Mouse (Mus musculus) v-Abl transformed pro-B cells (cell line): ENCODE data around the gene Zbtb42.

Source experiments
- in situ Hi-C, 2 experiments: fragments of 400-800 bp; cut with MboI; formaldehyde crosslinking; loops; one replicate each; pipeline ENCODE4 v1.15.1; 2025; ENCODE audit not compliant: unreplicated experiment in 2 of 2

Gene Zbtb42

DNA sequence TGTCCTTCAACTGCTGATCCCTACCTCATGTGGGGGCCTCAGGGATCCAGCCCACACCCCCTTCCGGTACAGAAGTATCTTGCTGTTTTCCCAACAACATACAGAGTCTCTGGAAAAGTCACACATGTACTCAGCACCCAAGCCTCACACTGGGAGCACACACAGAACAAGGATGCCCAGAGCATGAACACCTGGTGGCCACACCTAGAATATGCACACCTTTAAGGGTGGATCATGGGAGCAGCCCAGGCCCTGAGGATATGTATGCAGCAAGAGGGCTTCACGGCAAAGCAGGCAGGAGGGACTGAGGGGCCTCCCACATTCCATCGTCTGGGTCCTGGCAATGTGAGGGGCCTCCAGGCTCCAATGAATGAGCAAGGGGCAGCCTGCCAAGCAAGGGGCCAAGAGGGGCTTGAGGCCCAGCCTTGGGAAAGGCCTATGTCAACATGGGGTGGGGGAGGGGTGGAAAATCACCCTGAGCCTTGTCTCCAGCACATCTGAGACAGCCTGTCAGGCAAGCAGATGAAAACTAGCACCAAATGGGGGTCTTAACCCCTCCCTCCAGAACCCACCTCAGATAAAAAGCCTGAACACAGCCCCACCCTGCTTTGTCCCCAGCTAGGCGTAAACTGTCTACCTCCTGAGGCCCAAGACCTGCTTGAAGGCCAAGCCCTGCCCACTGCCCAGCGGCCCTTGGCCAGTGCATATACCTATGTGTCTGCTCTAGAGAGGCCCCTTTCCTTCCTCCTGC, 17.9 kb upstream of the Zbtb42 start:
- in situ Hi-C loops, result no loop called here

DNA sequence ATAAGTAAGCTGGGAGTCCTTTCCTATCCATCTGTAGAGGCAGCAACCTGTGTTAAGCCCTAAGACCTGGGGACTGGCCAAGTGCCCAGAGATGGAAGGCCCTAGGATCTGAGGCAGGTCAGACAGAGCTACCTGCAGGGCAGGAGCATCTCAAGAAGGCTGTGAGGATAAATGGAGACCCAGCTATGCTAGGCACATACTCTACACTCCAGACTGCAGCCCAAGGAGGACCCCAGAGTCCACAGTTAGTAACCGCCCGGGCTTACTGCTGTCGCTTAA, 17.4 kb upstream of the Zbtb42 start:
- in situ Hi-C loops, result no loop called here

DNA sequence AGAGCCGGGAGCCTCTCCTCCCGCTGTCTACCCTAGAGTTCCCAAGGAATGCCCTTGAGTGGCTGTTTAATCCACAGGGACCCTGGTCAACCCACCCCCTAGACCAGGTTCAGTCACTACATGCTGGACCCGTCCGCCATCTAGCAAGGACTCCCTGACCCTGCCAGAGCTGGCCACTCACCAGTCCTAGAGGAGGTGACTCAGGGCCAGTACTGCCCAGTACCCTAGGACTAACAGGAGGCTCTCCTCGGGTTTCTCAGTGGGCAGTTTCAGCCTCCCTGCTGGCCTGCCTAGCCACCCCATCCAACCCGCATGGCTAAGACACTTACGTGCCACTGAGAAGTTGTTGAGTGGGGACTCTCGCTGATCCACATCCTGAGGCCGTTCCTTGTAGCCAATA, 16.8 kb upstream of the Zbtb42 start:
- in situ Hi-C loops, result no loop called here

DNA sequence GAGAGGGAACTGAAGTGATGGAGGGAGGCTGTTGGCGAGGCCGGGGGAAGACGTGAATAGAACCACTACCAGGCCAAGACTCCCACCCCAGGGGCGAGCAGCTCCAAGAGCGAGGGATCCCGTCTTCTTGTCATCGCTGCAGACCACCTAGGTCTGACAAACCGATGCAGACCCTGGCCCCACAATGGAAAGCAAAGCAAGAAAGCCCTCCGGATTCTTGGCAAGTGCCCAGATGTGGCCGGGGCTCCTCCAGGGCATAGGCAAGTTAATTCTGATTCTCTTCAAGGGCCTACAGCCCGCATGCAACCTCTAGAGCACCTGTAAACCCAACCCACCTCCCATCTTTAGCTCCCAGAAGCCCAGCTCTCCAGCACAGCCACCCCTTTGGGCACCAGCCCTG, 15.3 kb upstream of the Zbtb42 start:
- in situ Hi-C loops, result no loop called here

DNA sequence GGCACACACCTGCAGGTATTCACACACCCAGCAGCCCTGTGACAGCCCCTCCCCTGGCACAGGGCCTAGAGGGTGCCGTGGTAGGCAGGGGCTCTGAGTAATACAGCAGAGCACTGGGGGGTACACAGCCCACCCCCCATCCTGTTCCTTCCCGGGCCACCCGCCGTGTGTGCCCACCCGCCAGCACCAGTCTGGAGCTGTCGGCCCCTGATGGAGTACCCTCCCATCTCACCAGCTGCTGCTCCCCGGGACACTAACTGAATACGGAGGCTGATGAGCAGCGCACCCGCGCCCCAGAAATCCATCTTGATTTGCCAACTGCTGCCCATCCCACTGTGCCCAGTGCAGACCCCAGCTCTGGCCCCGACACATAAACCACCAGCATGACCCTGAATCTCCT, 14.9 kb upstream of the Zbtb42 start:
- in situ Hi-C loops, result no loop called here

DNA sequence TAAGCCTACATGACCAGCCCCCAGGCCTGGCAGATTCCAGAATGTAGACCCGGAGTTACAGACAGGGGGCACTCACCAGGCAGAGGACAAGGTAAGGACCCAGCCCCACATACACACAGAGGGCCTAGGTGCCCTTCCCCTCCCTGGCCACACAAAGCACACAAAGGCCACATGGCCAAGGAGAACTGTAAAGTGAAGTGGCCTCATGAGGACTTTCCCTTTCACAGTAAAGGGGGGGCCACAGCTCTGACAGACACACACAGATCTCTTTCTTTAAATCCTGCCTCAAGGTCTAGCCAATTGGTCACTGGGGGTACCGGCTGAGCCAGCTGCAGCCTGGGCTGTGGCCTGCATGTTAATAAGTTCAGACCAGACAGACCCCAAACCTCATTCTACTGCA, 14.5 kb upstream of the Zbtb42 start:
- in situ Hi-C loops, result no loop called here

DNA sequence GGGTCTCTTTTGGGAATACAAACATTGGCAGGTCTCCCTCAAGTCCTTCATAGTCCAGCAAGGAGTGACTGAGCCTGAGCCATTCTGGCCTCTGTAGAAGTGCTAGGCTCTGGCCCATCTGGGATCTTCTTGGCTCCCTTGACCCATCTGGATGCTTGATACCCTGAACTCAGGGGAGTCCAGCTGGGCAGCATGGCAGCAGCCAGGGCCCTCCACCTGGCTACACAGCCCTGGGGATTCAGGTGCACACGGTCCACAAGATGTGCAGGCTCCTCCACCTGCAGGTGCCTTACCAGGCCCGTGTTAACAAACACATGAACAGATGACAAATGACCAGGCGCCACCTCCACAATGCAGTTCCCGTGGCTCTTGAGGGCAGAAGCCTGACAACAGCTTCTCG, 14.0 kb upstream of the Zbtb42 start:
- in situ Hi-C loops, result no loop called here

DNA sequence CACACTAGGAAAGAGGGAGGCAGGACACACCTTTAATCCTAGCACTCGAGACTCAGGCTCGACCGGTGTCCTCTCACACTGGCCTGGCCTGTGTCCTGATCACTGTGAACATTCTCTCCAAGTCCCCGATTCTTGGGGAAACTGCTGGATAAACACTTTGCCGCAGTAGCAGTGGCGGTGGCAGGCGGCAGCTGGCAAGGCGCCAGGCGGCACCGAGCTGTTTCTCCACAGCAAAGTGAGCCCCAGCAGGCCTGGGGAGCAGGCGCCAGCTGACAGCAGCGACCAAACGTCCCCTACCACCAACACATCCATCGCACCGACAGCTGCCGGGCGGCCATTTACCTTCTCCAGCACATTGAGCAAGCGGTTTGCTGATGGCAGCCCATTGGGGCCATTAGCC, 13.2 kb upstream of the Zbtb42 start:
- in situ Hi-C loops, result no loop called here

DNA sequence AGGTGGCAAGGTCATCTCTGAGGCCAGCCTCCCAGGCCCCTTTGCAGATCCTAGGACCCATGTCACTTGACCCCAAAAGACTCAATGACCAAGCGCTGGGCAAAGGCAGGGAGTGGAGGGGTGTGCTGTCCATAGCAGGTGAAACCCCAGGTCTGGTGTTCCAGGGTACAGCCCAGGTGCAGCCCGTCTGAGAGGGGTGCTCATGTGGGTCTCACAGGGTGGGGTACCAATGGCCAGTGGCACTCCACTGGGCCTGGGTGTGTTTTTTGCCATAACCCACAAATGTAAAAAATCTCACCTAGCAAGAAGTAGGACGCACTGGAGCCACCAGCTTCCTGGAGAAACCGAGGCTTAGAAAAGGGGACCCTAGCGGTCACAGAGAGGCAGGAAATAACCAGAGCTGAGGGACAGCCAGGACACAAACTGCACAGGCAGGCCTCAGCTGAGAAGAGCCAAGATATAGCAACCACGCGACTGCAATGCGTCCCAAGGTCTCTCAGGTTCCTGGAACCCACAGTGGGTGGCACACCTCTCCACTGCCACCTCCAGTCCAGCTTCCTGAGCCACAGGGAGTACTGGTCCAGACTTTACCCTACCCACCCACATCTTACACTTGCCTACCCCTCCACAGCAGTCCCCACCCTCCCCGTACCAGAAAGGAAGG, 12.6 kb upstream of the Zbtb42 start:
- in situ Hi-C loops, result no loop called here

DNA sequence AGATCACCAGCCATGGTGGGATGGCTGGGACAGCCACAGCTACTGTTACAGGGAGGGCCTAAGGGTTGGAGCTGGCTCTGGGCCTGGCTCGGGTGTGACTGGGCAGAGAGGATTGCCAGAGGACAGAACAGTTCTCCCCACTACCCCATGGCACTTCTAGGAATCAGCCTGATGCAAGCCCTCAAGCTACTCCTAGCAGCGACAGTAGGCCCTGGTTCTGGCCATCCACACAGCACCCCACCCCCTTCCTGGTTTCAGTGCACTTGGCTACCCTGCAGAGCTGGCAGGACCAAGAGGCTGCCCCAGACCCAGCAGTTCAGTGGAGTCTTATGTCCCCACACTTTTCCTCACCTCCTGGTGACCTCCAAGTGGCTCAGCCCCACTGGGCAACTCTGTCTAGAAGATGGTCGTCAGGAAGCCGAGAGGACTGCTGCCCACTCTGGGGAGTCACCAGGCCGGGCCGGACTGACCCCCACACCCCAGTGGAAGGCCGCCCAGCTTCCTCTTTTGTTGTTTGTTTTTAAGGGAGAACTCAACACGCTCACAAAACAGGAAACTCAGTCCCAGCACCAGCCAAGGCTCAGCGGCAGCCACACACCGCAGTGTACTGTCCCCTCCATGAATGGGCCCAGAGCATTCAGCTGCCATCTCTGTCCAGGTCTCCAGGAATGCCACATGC, 10.9 kb upstream of the Zbtb42 start:
- in situ Hi-C loops, result no loop called here

DNA sequence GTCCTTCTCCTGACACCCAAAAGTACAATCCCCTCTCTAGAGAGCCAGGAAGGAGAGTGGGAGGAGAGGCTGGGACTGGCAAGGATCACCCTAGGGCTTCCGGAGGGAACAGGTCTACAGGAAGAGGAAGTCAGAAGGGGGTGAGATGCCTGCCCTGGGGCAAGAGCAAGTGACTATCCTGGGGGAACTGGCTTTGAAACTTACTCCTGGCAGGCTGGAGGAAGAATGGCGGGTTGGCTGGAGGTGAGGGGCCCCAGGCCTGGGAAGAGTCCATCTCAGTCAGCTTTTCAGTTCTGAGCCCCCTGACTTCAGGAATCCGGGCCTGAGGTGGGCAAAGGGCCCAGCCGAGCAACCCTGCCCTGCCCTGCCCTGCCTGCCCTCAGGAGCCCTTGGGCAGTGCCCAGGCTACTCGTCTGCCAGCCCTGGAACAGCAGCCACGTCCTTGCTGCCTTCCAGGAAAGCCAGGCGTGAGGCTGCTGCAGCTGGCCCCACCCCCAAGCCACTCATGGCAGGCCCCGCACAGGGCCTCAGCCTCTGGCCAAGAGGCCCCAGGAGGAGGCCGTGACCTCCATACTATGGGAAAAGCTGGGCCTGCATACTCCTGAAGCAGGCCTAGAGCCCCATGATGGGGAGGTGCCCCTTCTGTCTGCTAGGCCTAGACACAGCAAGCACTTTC, 7.8 kb upstream of the Zbtb42 start:
- in situ Hi-C loops, result no loop called here

DNA sequence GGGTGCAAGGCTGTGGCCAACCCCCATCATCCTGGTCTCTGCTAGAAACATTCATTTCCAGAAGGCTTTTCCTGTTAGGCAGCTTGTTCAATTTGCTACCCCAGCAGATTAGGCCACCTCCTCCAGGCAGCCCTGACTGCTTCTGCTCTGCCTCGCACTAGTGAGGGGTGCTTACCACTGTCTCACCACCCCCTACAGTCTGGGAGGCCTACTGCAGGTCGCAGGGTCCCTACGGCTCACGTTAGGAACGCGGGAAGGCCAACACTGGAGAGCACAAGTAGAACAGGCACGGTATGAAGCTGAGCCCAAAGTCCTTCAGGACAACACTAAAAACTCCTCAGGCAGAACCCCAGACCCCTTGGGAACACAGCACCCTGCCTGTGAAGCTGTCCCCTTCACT, 6.7 kb upstream of the Zbtb42 start:
- in situ Hi-C loops, result no loop called here

DNA sequence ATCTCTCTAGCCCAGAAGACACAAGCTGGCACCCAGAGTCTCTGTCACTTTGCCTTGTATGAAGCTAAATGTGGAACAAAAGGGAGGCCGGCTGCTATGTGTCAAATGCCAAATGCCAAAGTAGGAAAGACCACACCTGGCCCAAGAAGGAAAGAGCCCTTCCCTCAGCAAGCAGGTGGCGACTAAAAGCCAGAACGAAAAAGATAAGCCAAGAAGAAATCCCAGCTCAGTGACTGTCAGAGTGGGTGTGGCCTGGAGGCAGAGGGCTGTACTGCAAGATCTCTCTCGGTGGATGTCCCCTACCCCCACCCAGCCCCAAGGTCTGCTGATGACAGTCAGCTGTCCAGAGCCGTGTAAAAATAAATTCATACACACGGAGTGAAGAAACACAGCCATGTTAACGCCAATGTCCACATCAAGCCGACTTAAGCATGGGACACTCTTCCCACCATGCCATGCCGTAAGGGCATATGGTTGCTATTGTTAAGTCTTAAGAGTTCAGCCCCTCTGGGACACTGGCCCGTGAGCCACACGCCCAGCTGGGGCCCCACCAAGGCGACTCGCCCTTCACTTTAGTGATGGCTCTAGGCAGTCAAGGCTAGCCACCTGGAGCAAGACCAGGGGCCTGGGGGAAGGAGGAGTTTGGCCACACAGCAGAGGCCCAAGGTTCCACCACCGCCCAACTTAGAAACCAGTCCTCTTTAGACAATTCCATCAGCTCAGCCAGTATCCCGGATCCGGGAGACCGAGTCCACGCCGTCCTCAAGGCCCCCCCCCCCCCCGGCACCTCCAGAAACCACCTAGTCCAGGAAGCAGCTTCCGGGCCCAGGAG, 5.7 kb upstream of the Zbtb42 start:
- in situ Hi-C loops, result no loop called here

DNA sequence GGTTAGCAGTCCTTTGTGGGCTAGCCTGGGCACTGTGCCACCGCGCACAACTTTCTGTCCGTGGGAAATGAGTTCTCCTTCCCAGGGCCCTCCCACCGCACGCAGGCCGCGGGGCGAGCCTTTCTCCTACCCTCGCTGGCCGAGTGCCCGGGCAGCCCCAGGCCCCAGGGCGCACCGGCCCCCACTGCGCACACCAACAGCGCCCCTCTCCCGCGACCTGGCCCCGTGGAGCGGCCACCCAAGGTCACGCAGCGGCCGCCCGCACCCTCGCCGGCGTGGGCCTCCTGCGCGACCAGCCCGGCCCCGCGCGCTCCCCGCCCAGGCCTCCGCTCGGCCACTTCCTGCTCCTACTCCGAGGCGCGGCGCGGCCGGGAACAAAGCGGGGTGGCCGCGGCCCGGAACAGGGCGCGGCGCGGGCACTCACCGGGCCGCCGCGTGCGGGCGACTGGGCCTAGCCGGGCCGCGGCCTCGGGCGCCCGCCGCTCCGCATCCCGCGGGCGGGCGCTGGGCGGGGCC, 5.0 kb upstream of the Zbtb42 start:
- in situ Hi-C loops, result no loop called here

DNA sequence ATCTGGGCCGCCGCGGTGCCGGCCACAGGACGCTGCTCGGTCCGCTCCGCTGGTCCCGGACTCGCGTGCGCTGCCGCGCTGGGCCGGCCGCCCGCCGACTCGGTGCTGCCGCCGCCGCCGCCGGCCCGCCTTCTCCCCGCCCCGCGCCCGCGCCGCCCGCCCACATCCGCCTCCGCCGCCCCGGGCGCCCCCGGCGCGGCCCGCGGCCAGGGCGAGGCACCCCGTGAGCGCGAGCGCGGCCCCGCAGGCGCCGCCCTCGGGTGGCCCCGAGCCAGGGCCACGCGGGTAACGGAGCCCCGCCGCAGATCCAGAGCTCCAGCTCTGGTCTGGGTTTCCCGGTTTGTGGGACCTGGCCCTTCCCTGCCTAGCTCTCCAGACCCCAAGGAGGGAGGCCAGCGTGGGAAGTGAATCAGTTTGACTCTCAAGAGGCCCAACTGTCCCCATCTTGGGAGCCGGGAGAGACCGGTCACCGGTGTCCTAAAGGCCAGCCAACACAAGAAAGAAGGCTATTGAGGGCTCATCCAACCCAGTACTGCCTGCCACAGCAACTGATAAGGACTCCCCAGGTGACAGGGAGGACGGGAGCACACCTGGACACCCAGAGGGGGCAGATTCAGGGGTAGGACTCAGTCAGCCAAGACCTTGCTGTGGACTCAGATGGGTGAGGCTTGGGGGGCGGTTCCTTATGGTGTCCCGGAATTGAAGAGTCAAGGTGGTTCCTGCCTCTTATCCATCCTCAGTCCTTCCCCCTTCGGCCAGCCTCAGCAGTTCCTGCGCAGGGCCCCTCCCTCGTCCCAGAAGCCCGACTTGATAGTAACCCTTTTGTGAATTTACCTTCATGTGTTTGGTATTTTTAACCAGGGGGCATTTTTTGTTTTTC, 4.3 kb upstream of the Zbtb42 start, which contains the start of gene Akt1:
Gene Akt1, minus strand, starts transcription at position 753 of the 880 bp plus-strand sequence.
- in situ Hi-C loops, result no loop called here

DNA sequence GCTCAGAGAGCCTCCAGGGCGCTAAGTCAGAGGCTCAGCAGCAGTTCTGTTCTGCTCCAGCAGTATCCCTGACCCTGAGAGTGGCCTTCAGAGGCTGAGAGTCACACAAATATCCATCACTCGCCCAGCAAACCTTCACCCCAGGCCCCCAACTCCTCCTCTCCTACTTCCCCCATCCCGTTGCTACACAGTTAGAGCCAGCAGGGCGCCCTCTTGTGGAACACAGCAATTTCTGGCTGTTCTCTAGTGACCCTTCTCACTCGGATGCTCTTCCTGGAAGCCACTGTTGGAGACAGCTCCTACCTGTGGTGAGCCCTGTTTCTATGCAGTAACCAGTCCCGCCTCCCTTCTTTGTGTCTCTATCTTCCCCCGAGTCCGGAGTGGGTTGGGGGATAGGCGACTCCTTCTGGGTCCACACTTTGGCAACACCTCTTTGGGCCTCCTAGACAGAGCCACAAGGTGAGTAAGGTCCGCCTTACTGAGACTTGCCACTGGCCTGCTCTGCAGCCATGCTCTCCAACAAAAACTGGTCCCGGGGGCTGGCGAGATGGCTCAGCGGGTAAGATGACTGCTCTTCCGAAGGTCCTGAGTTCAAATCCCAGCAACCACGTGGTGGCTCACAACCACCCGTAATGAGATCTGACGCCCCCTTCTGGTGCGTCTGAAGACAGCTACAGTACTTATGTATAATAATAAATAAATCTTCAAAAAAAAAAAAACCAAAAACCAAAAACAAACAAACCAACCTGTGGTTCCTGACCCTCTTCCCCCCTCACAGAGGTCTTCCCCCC, 3.2 kb upstream of the Zbtb42 start:
- in situ Hi-C loops, result no loop called here

DNA sequence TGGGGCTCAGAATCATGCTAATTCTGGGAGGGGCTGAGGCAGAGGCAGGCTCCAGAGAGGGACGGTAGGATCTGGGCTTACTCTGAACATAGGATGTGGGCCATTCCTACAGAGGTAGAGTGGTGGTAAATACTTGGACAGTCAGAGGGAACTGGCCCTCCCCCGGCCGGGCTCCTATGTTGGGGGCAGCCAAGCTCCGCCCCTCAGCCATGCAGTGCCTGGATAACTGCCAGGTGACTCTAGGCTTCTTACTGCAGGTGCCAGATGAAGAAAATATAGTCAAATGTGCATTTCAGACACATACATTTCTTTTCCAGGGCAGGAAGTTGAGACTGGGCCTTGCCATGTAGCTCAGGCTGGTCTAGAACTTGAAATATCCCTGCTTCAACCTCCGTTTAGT, 1.6 kb upstream of the Zbtb42 start:
- in situ Hi-C loops, result no loop called here

DNA sequence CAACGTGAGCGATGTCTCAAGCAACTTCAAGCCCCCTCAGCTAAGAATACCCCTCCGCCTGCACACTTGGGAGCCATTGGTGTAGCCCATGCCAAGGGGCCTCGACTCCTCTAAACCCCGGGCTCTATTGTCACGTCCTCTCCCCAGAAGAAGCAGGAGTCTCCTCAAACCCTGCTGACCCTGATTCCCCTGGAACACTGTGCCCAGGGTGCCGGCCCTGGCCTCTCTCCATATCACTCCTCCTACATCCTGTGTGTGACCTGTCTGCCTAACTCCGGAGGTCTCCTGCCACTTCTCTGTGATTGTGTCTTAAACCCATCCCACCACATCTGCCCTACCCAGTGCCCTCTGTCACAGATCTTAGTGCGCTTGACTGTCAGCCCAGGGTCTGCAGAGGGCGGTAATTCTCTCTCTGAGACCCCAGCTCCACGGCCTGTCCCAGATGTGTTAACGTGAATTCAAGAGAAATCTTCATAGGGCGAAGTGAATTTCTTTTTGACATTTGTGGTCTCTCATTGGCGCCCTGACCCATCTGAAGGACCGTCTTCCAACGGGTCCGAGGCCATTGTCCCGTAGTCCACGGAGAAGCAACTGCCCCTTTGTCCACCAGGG, 579 bp upstream of the Zbtb42 start:
- in situ Hi-C loops, result no loop called here
